Mouse (Mus musculus): ENCODE data around the gene Prrxl1.
A peak's percentile ranks its signal among the peaks of the same experiment; 100 is the strongest.

Prrxl1 gene

DNA sequence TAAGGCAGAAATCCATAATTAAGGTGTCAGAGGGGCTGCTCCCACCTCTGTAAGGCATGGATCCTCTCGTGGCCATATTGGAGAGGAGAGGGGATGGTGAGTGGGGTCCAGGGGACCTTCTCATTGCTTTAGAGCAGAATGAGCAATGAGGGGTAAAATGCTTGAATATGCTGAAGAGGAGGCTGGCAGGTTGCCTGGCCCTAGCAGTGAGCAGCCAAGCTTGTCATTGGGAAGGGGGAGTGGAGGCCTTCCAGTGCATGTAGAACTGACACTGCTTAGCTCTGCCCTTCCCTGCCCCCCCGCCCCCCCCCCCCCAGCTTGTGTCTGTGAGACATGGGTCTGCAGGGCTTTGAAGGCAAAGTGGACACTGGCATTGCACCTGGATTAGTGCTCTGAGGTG is 28.1 kb downstream of the Prrxl1 start:
- DNase-seq (ENCODE audit: low spot score in 2 of 2), result no peak

DNA sequence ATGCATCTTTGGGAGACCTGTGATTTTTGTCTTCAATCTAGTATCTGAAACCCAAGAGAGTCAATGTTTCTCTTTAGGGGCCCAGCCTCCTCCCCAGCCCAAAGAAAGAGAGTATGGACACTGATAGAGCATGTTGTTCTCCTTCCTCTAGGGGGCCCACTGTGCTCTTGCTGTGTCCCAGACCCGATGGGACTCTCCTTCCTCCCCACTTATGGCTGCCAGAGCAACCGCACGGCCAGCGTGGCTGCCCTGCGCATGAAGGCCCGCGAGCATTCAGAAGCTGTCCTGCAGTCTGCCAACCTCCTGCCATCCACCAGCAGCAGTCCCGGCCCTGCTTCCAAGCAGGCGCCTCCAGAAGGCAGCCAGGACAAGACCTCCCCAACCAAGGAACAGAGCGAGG is 29.4 kb downstream of the Prrxl1 start:
- DNase-seq (ENCODE audit: low spot score in 2 of 2), result no peak

DNA sequence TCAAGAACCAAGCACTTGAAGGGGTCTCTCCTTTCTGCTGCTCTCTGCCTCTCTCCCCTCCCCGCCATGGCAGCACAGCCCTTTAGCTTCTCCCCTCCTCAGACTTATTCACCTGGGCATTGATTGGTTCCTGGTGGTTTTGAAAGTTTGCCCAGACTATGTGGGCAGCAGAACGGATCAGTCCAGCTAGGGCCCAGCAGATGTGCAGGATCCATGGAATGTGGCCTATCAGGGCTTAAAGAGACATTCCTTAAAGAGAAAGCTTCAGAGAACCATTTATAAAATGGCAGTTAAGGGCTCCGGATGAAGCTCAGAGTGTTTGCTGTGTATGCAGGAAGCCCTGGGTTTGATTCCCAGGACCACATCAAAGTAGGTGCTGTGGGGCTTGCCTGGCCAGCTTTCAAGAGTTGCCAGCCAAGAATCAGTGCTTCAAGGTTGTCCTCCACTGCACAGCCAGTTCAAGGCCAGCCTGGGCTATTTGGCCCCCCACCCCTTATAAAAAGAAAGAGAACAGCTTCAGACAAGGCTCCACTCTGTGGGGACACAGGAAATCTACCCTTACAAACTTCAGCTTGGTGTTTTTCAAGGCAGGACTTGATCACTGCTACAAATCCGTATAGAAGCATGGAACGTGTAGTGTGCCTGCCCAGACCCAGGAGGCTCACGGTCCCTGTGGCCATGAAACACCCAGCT is 33.8 kb downstream of the Prrxl1 start:
- no peak for DNase-seq (ENCODE audit: low spot score in 2 of 2)

DNA sequence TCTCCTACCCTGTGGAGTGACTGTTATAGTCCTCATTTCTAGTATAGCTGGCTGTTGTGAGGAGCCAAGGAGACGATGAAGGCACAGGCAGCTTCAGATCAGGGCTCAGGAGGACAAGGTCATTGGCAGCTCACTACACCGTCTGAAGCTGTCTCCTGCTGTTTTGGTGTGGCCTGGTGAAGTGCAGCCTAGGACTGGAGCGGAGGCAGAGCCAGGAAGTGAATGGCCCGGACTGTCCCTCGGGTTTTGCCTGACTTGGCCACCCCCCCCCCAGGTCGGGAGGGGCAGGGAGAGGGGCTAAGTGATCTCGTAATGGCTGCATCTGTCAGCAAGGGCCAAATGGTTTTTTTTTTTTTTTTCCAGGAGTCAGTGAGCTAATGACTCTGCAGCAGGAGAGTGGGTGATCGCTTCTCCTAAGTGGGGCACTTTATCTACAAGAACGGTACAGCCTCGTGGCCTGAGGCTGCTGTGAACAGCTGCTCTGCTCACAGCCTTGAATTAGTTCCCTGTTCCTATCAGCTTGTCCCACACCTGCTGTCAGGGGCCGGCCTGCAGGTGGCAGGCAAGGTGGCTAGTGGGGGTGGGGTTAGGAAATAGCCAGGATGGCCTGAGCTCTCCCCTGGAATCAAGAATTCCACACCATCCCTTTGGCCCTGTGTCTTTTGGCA is 34.9 kb downstream of the Prrxl1 start:
- DNase-seq (ENCODE audit: low spot score in 2 of 2), result no peak

DNA sequence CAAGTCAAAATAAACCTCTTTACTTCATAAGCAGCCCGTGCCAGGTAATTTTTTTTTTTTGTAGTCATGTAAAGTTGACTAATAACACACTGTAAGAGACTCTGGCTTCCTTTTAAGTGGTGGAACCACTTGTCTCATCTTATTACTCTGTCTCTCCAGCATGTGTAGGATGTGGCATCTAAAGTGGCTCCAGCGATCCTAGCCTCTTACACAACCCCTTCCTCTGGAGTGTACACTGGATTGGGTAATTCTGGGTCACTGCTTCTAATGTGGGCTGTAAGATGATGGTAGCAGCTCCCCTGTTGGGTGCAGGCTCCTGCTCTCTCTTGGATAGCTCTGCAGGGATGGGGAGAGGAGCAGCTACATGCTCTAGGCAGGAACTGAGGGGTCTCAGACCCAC is 39.3 kb downstream of the Prrxl1 start:
- DNase-seq (ENCODE audit: low spot score in 2 of 2), result no peak

DNA sequence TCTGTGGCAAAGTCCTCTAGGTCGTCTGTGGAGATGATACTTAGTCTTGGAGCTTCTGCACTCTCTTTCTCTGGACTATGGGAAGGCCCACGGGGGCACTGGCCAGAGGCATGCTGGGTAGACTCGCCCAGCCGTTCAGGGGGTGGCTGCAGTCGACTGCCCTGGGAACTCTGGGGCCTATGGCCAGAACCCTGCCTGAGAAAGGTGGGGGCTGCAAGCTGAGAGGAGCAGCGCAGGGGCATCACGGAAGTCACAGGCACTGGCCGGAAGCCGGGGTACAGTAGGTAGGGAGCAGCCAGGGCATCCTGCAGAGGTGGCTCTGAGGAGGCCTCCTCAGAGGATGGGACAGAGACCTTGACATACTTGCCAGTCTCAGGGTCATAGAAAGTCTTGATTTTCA is 60.6 kb downstream of the Prrxl1 start:
- no peak for DNase-seq (ENCODE audit: low spot score in 2 of 2)

DNA sequence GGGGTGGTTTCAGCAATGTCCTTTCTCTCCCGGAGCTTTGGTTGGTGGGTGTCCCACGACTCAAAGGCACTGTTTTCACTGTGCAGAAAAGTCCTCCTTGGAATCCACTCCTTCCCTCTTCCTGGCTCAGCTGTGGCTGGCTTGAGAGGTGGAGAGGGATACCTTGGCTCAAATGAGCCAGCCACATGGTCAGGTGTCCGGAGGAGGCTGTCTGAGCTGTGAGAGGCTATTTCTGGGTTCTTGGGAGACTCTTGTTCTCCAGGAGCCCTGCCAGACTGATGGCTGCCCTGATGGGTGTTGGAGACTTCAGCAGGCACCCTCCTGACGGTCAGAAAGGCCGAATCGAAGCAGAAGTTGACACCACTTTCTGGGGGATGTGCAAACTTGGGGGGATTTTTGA is 63.9 kb downstream of the Prrxl1 start:
- no peak for DNase-seq (ENCODE audit: low spot score in 2 of 2)

DNA sequence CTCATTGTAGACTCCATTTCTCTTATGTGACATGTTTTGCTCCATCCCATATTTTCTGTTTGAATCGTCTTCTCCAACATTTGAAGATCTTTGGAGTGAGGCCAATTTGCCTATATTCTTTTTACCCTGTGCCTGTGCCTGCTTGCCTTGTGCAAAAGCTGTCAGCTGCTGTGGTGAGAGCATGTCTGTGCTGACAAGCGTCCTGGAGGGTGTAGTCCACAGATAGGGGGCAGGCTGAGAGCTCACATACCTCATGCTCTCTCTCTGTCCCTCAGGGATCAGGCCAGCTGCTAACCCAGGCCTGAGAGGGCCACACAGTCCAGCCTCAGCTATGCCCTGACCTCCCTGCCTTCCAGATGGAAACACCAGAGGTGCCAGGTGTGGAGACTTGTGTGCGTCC is 74.0 kb downstream of the Prrxl1 start:
- no peak for DNase-seq (ENCODE audit: low spot score in 2 of 2)

DNA sequence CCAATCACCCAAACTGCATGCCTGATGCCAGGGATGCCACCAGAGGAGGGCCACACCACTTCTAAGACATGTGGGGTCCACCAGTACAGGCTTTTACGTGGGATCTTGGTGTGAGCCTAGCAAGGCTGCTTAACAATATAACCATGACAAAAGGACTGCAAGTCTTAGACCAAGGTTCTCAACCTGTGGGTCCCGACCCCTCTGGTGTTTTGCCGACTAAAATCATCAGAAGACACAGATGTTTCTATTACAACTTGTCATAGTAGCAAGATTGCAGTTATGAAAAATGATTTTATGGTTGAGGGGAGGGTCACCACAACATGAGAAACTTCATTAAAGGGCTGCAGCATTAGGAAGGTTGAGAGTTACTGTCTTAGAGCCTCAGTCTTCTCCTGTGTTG is 79.4 kb downstream of the Prrxl1 start:
- DNase-seq (ENCODE audit: low spot score in 2 of 2), result no peak

DNA sequence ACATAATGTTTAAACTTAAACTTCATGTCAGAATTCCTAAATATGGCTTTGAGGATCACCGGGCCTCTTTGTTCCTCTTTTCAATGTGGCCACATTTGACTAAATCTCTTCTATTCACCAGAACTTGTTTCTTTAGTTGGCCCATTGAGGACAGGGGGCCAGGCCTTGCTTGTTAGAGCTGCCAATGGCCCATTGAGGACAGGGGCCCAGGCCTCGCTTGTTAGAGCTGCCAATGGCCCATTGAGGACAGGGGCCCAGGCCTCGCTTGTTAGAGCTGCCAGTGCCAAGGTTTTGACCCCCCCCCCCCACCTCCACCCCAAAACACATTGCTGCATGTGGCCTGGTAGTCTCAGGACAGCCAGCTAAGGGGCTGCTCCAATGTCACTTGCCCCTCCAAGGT is 82.4 kb downstream of the Prrxl1 start:
- no peak for DNase-seq (ENCODE audit: low spot score in 2 of 2)

DNA sequence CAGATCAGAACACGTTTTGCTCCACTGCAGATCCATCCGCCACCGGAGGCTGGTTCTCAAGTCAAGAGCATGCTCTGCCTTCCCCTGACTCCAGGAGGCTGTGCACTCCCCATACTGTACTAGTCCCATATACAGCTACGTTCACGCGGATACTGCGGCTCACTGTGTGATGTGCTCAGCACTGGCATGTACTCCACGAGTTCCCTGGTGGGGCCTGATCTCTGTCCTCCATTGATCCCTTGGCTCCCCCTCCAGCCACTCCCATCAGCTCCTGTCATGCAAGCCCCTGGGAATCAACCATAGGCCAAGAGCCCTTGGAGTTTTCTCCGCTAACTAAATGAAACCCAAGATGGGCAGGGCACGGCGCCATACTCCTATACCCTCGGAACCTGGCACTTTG is 83.3 kb downstream of the Prrxl1 start:
- no peak for DNase-seq (ENCODE audit: low spot score in 2 of 2)

DNA sequence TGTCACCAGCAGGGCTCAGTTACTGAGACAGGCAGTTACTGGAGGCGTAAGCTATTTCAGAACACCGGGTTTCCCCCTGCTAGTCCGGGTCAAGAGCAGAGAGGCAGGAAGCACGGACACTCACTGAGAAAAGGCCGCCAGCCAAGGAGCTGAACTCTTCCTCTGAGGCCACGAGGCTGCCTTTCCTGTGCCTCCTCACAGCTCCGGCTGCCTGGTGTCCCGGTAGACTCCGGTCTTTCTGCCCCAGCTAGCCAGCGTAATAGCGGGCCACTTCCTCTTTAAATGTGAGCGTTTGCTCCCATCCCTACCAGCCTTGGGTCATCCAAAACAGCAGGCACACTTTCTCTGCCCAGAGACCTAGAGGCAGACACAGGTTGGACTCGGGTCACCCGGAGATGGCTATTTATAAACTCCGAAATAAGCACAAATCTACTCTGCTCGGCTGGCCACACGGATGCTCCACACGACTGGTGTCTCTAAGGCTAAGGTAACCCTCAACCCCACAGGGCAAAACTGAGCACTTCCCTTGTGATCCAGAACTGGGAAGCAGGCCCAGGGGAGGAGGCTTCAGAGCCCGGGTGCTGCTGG is 84.1 kb downstream of the Prrxl1 start:
- DNase-seq (ENCODE audit: low spot score in 2 of 2), result peak in 1 of 2 experiments; percentile 3

DNA sequence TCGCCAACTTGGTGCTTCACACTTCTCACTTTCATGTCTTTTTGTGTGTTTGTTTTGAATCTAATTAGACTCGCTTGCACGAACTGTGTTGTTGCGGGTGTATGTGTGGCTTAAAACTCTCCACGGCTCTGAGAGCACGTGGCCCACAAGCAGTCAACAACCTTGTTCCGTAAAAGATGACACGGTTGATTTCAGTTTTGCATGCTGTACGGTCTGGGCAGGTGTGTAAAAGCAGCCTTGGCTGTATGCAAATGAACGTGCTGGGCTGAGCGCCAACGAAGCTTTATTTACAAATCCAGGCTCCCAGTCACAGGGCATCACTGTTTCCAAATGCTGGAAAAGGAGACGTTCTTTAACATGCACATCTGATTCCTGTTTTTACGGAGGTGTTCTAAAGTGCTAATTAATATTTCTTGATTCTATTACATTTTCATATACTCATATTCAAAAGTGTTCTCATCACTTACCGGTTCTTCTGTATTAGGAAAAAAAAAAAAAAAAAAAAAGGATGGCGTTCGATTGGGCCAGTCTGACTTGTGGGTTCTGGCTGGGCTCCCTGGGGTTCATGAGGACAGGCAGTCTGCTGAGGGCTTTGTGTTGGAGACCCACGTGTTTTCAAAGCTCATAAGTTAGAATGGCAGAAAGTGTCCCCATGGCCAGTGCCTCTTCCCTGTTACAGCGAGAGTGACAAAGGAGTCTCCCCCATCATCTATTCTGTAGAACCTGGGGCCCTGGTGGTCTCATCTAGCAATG is 85.0 kb downstream of the Prrxl1 start:
- peak; percentile 7 to 8 for DNase-seq (ENCODE audit: low spot score in 2 of 2)

DNA sequence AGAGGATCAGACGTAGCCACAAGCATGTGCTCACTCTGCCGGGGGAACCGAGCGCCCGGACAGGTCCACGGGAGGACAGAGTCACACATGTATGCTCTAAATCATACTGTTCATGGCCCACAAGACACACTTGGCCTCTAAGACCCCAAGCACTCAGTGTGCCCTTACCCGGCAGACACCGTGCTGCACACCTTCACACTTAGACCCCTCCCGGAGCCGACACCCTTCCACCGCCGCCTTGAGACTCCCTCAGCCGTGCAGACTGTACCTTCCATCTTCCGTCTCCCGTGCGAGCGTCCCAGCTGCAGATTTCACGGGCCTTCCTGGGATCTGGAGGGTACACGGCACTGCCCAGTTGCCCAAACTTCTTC is 85.5 kb downstream of the Prrxl1 start:
- no peak for DNase-seq (ENCODE audit: low spot score in 2 of 2)

DNA sequence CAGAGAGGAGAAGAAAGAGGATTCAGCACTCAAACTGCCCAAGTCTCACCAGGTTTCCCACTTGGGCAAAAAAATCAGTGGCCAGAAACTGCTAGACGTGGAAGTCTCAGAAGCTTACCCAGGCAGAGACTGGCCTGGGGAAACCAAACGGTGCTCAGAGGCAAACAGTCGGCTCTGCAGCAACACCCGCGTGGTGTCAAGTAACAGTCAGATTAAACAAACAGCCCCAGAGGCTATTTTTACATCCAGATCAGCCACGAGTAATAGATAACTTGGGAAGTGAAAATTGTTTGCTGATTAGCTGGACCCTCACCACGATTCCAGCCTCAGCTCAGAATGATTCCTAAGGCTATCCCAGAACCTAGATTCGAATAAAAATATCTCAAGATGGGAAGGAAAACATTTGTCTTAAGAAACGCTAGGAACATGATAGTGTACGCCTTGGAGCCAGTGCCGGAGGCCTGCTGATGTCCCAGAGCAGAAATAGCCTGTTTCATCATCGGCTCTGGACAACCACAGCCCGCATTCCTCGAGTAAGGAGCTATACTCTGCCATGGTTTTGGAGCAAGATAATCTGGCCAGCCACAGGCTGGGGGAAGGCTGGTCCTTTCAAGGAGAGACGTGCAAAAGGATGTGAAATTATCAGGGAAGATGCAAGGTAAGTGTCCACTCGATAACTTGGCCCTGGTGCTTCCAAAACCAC is 86.1 kb downstream of the Prrxl1 start, which contains the start of gene 3425401B19Rik:
3425401B19Rik (minus strand) TSS at position 170 of the 703 bp plus-strand sequence.
- DNase-seq (ENCODE audit: low spot score in 2 of 2), result no peak

DNA sequence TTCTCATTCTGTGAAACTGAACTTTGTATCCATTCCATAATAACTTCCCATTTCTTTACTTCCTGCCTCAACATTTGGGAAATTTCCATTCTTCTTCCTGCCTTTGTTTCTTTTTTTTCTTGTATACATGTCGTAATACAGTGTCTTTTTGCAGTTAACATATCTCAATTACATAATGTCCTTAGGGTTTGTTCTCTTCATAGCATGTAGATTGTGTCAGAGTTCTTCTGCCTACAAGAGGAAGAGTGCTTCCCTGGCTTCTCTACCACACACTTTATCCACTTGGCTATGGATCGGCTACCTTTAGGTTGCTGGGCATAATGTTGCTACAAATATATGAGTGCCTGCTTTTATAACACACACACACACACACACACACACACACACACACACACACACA is 96.7 kb downstream of the Prrxl1 start:
- DNase-seq (ENCODE audit: low spot score in 2 of 2), result no peak

DNA sequence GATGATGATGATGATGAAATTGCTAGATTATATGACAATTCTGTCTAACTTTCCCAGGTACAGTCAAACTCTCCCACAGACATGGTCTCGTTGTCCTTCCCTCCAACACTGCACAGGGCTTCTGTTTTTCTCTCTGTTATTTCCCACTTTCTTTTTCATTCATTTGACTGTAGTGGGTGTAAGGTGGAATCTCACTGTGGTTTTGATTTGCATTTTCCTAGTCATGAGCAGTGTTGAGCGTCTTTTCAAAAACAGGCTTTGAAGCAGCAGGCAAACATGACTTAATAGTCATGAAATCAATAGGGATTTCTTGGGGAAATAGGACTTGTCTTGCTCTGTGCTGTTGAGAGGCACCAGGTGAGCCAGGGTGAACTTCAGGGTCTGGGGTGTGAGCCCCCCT is 97.1 kb downstream of the Prrxl1 start:
- no peak for DNase-seq (ENCODE audit: low spot score in 2 of 2)

DNA sequence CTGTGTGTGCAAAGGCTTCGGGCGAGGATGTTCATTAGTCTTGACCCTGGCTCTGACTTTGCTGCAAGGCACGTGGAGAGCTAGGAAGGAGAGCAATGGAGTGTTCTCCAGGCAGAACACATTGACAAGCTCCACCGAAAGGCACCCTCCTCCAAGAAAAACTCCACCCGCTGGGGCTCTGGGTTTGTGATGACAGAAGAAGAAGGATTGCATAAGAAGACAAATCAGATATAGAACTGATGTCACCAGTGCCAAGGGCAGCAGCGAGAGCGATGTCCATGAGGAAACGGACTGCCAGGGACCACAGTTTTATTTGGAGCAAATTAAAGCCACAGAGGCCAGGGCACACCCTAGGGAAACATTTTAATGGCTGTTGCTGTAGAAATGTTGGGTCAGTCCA is 98.6 kb downstream of the Prrxl1 start:
- DNase-seq (ENCODE audit: low spot score in 2 of 2), result no peak

DNA sequence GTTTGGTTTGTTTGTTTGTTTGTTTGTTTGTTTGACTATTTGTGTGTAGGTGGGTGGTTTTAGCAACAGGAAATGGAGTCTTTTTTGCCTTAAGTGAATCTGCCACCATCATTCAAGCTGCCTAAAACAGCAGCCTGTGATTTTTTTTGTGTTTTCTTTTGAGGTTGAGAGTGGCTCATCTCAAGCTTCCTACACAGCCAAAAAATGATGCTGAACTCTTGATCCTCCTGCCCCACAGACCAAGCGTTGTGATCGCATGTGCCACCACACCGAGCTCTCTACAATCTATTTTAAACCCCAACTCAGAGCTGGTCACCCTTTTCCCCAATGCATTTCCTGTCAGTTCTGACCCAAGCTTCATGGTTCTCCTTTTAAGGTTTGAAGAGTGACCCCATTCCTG is 99.3 kb downstream of the Prrxl1 start:
- no peak for DNase-seq (ENCODE audit: low spot score in 2 of 2)
